Mouse (Mus musculus): ENCODE results near the gene Atp13a2.
A peak's percentile ranks its signal among the peaks of the same experiment; 100 is the strongest.

Atp13a2 gene

DNA sequence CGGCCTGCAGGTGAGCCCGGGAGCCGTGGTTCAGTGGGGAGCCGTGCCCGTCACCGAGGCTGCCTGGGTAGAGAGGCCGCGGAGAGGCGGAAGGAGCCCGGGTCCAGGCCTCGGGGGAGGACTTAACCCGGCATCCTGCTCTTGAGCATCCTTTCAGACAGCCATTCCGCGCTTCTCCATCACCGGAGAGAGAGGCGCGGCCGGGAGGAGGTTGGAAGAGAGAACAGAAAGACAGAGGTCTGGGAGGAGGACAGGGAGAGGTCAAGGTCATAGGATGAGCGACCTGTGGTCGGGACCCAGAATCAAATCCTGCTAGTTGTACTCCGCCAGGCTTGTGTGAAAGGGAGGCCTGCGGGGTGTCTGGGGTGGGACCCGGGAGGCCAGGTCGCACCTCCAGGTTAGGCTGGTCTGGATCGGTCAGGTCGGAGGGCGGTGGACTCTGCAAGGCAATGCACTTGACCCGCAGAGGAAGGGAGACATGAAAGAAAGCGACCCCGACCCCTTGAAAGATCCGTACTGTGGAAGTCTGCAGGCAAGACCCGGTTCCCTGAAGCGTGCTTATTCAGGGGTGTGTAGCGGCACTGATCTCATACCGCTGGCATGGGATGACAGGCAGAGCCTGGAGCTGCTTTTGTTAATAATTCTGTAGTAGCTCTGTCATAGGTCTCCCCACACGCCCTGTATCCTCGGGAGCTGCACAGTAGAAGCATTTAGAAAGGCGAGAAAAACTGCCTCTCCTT lies 25.0 kb upstream of the Atp13a2 start:
- ATAC-seq (ENCODE audit: insufficient number of reproducible peaks, low FRiP score, low TSS enrichment): 0 out of 2 replicates have a peak, but pooled peaks have one; percentile 9

DNA sequence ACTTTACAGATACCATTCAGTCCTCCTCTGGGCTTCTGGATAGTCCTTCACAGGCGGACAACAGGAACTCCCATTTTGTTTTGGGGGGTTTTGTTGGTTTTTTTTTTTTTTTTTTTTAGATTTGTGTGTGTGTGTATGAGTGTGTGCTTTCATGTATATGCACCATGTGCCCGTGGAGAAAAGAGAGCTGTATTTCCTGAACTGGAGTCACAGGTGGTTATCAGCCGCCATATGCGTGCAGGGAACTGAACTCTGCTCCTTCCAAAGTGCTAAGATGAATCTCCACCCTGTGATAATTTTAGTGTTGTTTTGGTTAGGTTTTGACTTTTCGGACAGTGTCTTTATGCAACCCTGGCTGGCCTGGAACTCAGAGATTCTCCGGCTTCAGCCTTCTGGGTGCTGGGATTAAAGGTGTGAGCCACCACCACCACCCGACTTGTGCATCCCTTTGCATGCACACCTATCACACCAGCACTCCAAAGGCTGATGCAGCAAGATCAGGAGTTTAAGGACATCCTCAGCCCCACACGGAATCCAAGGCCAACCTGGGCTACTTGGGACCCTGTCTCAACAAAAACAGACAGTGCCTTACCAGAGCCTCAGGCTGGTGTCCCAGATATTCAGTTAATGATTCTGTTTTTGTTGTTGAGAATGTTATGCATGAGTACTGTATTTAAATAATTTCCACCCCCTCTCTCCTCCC lies 24.3 kb upstream of the Atp13a2 start:
- ATAC-seq (ENCODE audit: insufficient number of reproducible peaks, low FRiP score, low TSS enrichment): no peak

- ATAC-seq (ENCODE audit: insufficient number of reproducible peaks, low FRiP score, low TSS enrichment): no peak
These were observed 23.7 kb upstream of the Atp13a2 start for GRCm38 (mm10) chr4:140962950-140963349.

GRCm38 (mm10) chr4:140963941-140964597 lies 22.6 kb upstream of the Atp13a2 start:
- ATAC-seq (ENCODE audit: insufficient number of reproducible peaks, low FRiP score, low TSS enrichment): no peak

- no peak for ATAC-seq (ENCODE audit: insufficient number of reproducible peaks, low FRiP score, low TSS enrichment)
These were observed 22.1 kb upstream of the Atp13a2 start for GRCm38 (mm10) chr4:140964620-140965019.

GRCm38 (mm10) chr4:140967386-140968159 lies 19.1 kb upstream of the Atp13a2 start:
- no peak for ATAC-seq (ENCODE audit: insufficient number of reproducible peaks, low FRiP score, low TSS enrichment)

GRCm38 (mm10) chr4:140971691-140972090 lies 15.0 kb upstream of the Atp13a2 start:
- ATAC-seq (ENCODE audit: insufficient number of reproducible peaks, low FRiP score, low TSS enrichment): no peak

DNA sequence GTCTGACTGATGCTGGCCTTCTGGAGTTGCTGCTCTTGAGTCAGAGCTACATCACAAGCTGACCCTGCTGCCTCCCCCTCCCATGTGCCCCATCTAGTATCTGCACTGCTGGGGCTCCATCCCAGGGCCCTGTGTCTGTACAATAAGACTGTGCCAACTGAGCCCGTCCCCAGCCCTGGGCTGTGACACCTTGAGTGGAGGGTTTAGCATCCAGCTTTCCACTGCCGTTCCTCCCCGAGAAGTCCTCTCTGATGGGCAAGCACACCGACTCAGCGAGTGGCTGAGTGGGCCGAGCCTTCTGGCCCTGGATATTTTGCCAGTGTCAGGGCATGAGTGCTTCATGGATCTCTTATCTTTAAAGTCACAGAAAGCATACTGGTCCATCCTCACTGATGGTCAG lies 12.3 kb upstream of the Atp13a2 start:
- no peak for ATAC-seq (ENCODE audit: insufficient number of reproducible peaks, low FRiP score, low TSS enrichment)

GRCm38 (mm10) chr4:140975356-140975755 lies 11.3 kb upstream of the Atp13a2 start:
- ATAC-seq (ENCODE audit: insufficient number of reproducible peaks, low FRiP score, low TSS enrichment): no peak

GRCm38 (mm10) chr4:140977278-140977677 lies 9.4 kb upstream of the Atp13a2 start:
- no peak for ATAC-seq (ENCODE audit: insufficient number of reproducible peaks, low FRiP score, low TSS enrichment)

DNA sequence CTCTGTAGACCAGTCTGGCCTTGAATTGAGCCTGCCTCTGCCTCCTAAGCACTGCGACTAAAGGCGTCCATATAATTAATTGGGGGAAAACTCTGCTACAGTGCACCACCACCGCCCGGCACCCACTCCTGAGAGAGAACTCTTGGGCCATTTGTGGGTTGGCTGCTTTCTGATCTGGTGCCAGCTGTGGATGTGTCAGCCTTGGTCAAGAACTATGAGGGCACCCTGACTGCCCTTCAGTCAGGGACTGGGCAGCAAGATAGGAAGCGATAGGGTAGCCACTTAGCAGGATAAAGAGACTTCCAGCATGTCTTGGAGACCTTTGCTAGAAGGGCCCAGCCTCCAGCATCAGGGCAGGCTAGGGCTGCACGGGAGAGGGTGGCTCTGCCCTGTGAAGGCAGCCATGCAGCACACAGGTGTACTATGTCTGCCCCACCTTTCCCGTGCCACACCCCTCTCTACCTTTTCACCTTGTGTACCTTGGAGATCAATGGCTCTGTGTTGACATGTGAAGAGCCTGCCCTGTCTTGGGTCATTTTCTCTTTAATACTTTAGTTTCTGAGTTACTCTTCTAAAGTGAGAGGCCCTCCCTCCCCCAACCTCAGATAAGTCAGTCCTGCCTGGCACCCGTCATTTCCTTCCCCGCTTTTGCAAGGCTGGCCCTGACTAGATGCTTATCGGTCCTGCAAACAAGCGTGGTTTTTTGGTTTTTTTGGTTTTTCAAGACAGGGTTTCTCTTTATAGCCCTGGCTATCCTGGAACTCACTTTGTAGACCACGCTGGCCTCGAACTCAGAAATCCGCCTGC lies 8.6 kb upstream of the Atp13a2 start:
- ATAC-seq (ENCODE audit: insufficient number of reproducible peaks, low FRiP score, low TSS enrichment): no peak

GRCm38 (mm10) chr4:140981605-140982004 lies 5.1 kb upstream of the Atp13a2 start:
- no peak for ATAC-seq (ENCODE audit: insufficient number of reproducible peaks, low FRiP score, low TSS enrichment)

DNA sequence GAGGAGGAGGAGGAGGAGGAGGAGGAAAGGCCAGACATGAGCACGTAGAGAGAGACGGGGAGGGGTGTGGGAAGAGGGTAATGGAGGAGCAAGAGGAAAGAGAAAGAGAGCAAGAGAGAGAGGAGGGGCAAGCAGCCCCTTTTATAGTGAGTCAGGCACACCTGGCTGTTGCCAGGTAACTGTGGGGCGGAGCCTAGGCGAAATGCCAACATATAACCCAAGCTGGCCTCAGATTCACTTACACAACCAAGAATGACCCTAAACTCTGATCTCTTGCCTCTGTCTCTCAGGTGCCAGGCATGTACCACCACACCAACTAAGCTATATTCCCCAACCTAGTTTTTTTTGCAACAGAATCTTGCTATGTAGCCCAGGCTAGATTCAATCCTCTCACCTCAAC lies 3.9 kb upstream of the Atp13a2 start:
- ATAC-seq (ENCODE audit: insufficient number of reproducible peaks, low FRiP score, low TSS enrichment): no peak

DNA sequence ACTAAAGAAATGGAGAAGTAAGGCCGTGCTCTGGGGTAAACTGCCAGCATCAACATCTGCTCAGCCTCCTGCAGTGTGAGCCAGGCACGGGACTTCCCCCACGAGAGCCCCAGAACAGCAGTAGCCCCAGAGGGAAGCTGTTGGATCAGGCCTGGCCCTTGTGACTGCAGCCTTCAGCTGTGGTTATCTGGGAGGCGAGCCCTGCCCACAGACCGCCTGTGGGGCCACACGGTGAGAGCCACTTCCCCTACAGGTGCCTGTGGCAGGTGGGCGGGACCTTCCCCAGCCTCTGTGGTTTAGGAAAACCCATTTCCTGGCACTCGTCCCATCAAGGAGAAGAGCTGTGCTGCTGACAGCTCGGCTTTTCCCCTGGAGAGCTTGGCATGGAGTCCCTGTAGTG lies 3.2 kb upstream of the Atp13a2 start:
- ATAC-seq (ENCODE audit: insufficient number of reproducible peaks, low FRiP score, low TSS enrichment): no peak

DNA sequence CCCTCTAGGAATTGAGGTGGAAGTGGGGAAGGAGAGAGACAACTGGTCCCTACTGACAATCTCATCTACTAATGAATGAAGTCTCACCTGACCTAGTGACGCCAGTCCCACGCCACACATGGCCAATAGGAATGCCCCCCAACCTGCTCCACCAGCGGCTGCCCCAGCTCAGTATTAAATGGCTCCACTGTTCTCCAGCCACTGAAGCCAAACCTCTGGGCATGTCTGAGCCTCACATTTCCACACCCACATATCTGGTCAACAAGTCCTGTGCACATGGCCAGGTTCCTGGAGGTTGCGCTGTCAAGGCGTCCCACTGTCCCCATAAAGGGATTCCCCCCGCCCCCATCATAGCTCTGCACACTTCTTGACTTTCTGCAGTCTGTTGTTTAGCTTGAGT lies 2.1 kb upstream of the Atp13a2 start:
- no peak for ATAC-seq (ENCODE audit: insufficient number of reproducible peaks, low FRiP score, low TSS enrichment)

GRCm38 (mm10) chr4:140986024-140986710 lies 506 bp upstream of the Atp13a2 start:
- no peak for ATAC-seq (ENCODE audit: insufficient number of reproducible peaks, low FRiP score, low TSS enrichment)

- no peak for ATAC-seq (ENCODE audit: insufficient number of reproducible peaks, low FRiP score, low TSS enrichment)
These were observed 803 bp downstream of the Atp13a2 start for GRCm38 (mm10) chr4:140987476-140987875.

GRCm38 (mm10) chr4:140988706-140989290 lies 2.1 kb downstream of the Atp13a2 start:
- no peak for ATAC-seq (ENCODE audit: insufficient number of reproducible peaks, low FRiP score, low TSS enrichment)

DNA sequence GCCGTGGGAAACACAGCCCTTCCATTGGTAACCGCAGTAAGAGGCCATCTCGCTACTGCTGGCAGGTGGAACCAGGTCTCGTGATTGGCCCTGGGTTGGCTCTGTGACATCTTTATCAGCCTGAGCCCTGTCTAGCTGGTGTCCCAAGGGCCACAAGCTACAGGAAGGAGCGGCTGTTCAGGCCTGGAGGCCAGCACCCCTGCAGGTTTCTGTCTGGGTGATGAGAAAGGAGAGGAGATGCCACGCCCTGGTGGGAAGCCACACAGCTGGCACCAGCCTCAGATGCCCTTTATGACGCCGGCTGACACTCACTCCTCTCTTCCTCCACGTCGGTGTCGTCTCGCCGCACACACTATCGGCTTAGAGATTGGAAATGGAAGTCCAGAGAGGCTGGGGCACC lies 2.8 kb downstream of the Atp13a2 start:
- ATAC-seq (ENCODE audit: insufficient number of reproducible peaks, low FRiP score, low TSS enrichment): no peak
